Mouse (Mus musculus) c-Kit-positive CD71-positive TER-119-positive erythroid progenitor cells, embryonic 14.5 days (primary cell): ENCODE measurements at regions not wholly inside any gene's neighbourhood (a gene's known extent, or its start where the extent isn't known, plus 50 kb on each side); places are given as distances from the start of the nearest gene placed in this dataset.

Experiments used
- DNase-seq: peaks from one replicate; pipeline ENCODE4 v3.0.0-alpha.2; 2013; ENCODE audit warnings: low spot score

GRCm38 (mm10) chr13:83730713-83731480 lies 227.1 kb downstream of the Mef2c start:
- no peak for DNase-seq

GRCm38 (mm10) chr13:83731481-83732006 lies 227.7 kb downstream of the Mef2c start:
- no peak for DNase-seq

GRCm38 (mm10) chr13:83732283-83733121 lies 228.7 kb downstream of the Mef2c start:
- no peak for DNase-seq

GRCm38 (mm10) chr13:83733231-83733990 lies 229.6 kb downstream of the Mef2c start:
- DNase-seq = no peak

- no peak for DNase-seq
These were observed 230.3 kb downstream of the Mef2c start for GRCm38 (mm10) chr13:83733991-83734610.

- DNase-seq = no peak
These were observed 230.8 kb downstream of the Mef2c start for GRCm38 (mm10) chr13:83734656-83735055.

- DNase-seq = no peak
These were observed 231.3 kb downstream of the Mef2c start for GRCm38 (mm10) chr13:83735101-83735500.

GRCm38 (mm10) chr13:83735631-83736475 lies 232.0 kb downstream of the Mef2c start:
- no peak for DNase-seq

- DNase-seq = no peak
These were observed 233.4 kb downstream of the Mef2c start for GRCm38 (mm10) chr13:83737031-83737825.

GRCm38 (mm10) chr13:83737826-83738527 lies 234.1 kb downstream of the Mef2c start:
- no peak for DNase-seq

GRCm38 (mm10) chr13:83738528-83738981 lies 234.7 kb downstream of the Mef2c start:
- DNase-seq = no peak

- no peak for DNase-seq
These were observed 235.3 kb downstream of the Mef2c start for GRCm38 (mm10) chr13:83739131-83739530.

GRCm38 (mm10) chr13:83739541-83740061 lies 235.8 kb downstream of the Mef2c start:
- DNase-seq = no peak

- DNase-seq = no peak
These were observed 236.3 kb downstream of the Mef2c start for GRCm38 (mm10) chr13:83740101-83740500.

- no peak for DNase-seq
These were observed 236.9 kb downstream of the Mef2c start for GRCm38 (mm10) chr13:83740771-83741170.

- DNase-seq = no peak
These were observed 237.8 kb downstream of the Mef2c start for GRCm38 (mm10) chr13:83741591-83742021.

GRCm38 (mm10) chr13:83742102-83742501 lies 238.3 kb downstream of the Mef2c start:
- DNase-seq = no peak

- DNase-seq = no peak
These were observed 238.7 kb downstream of the Mef2c start for GRCm38 (mm10) chr13:83742546-83742945.

GRCm38 (mm10) chr13:83743381-83743780 lies 239.5 kb downstream of the Mef2c start:
- no peak for DNase-seq
